Mouse (Mus musculus): ENCODE results near the gene Rnf114.

DNA sequence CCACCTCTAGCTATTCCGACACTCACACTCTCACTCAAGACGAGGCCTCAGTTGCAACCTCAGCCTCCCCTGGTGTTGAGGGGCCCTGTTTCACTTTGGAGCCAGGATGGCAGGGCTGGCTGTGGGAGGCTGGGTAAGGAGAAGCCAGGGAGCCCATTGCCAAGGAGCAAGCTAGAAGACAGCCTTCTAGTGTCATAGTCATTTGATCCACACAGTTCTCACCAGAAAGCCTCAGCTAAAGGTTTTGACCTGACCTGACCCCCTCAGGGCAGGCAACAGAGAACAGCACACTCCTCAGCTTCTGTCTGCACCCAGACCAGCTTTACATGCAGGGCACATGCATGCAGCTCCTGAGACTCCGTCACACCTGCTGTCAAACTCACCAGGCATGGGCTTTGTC, 26.5 kb upstream of the Rnf114 start:
- TF ChIP-seq POLR2A (IDR thresholded peaks at IDR 0.05; ENCODE audit: extremely low read depth, insufficient read depth, low read length) (no peak), CTCF (IDR thresholded peaks at IDR 0.05; ENCODE audit: low read depth, low read length) (no peak)
